ENCODE assay signal across 11 mouse cellular contexts in genomic region chr15:27486279-27486618, GRCm38 (mm10). TPM values are rescaled to one million over a fixed set of nuclear protein-coding genes. Genes with fewer than 3 reads are reported as not detected.
DNase-seq lines count a peak whose midpoint lies in the region; ATAC-seq and TF ChIP-seq lines count a peak whose summit lies in the region.
"Had no signal": no experiment of that assay in that cellular context is flagged by ENCODE, and none has a peak within 500 bp of the region (broad histone marks: within the 10 kb centered on the region; RNA-seq: fewer than 3 reads in every experiment).

No protein-coding gene starts in this region.

- H3K36me3 ChIP-seq in heart, postnatal 0 days (replicated peaks; ENCODE audit: control insufficient read depth, insufficient read depth, low read length), result no peaks in the 10 kb centered on the region
- H3K36me3 ChIP-seq in hindbrain, embryonic 12.5 days, result no peaks in the 10 kb centered on the region
- H3K36me3 ChIP-seq in liver, embryonic 15.5 days (replicated peaks), result no peaks in the 10 kb centered on the region
- H3K36me3 ChIP-seq: lung, embryonic 15.5 days; midbrain, embryonic 13.5 days had no signal

- H3K27me3 ChIP-seq in cerebellum, adult 2 months (ENCODE audit: control insufficient read depth, insufficient read depth, low read length), result no peaks in the 10 kb centered on the region
- no peaks in the 10 kb centered on the region for H3K27me3 ChIP-seq in heart, postnatal 0 days (ENCODE audit: control insufficient read depth, insufficient read depth, low read length)
- no peaks in the 10 kb centered on the region for H3K27me3 ChIP-seq in hindbrain, embryonic 12.5 days
- peaks cover 21% of the 10 kb centered on the region for H3K27me3 ChIP-seq in liver, embryonic 15.5 days
- H3K27me3 ChIP-seq: lung, embryonic 15.5 days had no signal

- no peak for TF ChIP-seq POLR2A in cerebellum, adult 2 months (IDR thresholded peaks at IDR 0.05; ENCODE audit: borderline replicate concordance, insufficient read depth, low read length)

- peaks cover 72% of the 10 kb centered on the region for H3K4me1 ChIP-seq in cerebellum, adult 2 months (ENCODE audit: control insufficient read depth, insufficient read depth, low read length)
- peaks cover 38% of the 10 kb centered on the region for H3K4me1 ChIP-seq in heart, postnatal 0 days (ENCODE audit: control insufficient read depth, insufficient read depth)
- peaks cover 49% of the 10 kb centered on the region for H3K4me1 ChIP-seq in hindbrain, embryonic 12.5 days
- peaks cover 63% of the 10 kb centered on the region for H3K4me1 ChIP-seq in liver, embryonic 15.5 days (replicated peaks)

- H3K27ac ChIP-seq in cerebellum, adult 2 months (ENCODE audit: insufficient read depth, low read length), result peak overlapping the region; percentile 17; the same call in 1 of the 2 replicates
- peak overlapping the region; percentile 44 for H3K27ac ChIP-seq in heart, postnatal 0 days (ENCODE audit: low read depth)
- H3K27ac ChIP-seq in hindbrain, embryonic 12.5 days, result peak overlapping the region; percentile 57; the same call in 1 of the 2 replicates
- H3K27ac ChIP-seq in liver, embryonic 15.5 days (replicated peaks), result no peak overlapping the region
- H3K27ac ChIP-seq: lung, embryonic 15.5 days; midbrain, embryonic 13.5 days had no signal

- no peak overlapping the region for H3K4me2 ChIP-seq in heart, postnatal 0 days (ENCODE audit: low read depth, low read length)
- no peak overlapping the region; the same call in 1 of the 2 replicates for H3K4me2 ChIP-seq in hindbrain, embryonic 12.5 days (replicated peaks)
- peak overlapping the region; percentile 60 for H3K4me2 ChIP-seq in liver, embryonic 15.5 days
- H3K4me2 ChIP-seq: lung, embryonic 15.5 days; midbrain, embryonic 13.5 days had no signal

- WGBS in cerebellum, adult 2 months, result 67% methylated on average over 5 of the region's 5 CpGs
- 78% methylated on average over 5 of the region's 5 CpGs for WGBS in heart, postnatal 0 days
- 67% methylated on average over 5 of the region's 5 CpGs for WGBS in hindbrain, embryonic 12.5 days
- WGBS in liver, embryonic 15.5 days (ENCODE audit: insufficient replicate concordance), result 79% methylated on average over 5 of the region's 5 CpGs

- intact Hi-C loops in heart, postnatal 36 days (cut with DNase I), result no loop called here
- intact Hi-C loops in left cerebral cortex, postnatal 4 days (cut with DNase I), result loop anchor here (10.0 kb wide), 1 partner anchor 89 kb away; no protein-coding TSS in a partner anchor

- no peak for TF ChIP-seq CTCF in cerebellum, adult 2 months (IDR thresholded peaks at IDR 0.05; ENCODE audit: borderline replicate concordance, insufficient read depth, low read depth, low read length)
- TF ChIP-seq CTCF in heart, postnatal 0 days (IDR thresholded peaks at IDR 0.05; ENCODE audit: low read depth), result no peak

- TF ChIP-seq EP300 in heart, postnatal 0 days (IDR thresholded peaks at IDR 0.05; ENCODE audit: low read depth), result no peak

- H3K9me3 ChIP-seq in heart, postnatal 0 days (replicated peaks; ENCODE audit: control insufficient read depth, low read length), result no peaks in the 10 kb centered on the region
- H3K9me3 ChIP-seq in hindbrain, embryonic 12.5 days (replicated peaks), result no peaks in the 10 kb centered on the region
- H3K9me3 ChIP-seq in liver, embryonic 15.5 days (replicated peaks), result no peaks in the 10 kb centered on the region
- H3K9me3 ChIP-seq: lung, embryonic 15.5 days; midbrain, embryonic 13.5 days had no signal

- no peak for DNase-seq in cerebellum, adult 2 months
- no peak for DNase-seq in cerebellum, adult 9-11 months
- DNase-seq in heart, postnatal 0 days (ENCODE audit: low spot score), result no peak
- no peak for DNase-seq in heart, postnatal 36 days
- DNase-seq in adrenal gland, adult 18-20 months (ENCODE audit: low spot score in 2 of 2), result no peak
- no peak for DNase-seq in left cerebral cortex, postnatal 4 days
- DNase-seq: embryo, embryonic 11 days had no signal

- H3K4me3 ChIP-seq in cerebellum, adult 2 months (replicated peaks; ENCODE audit: insufficient read depth, low read depth, low read length), result no peak overlapping the region
- no peak overlapping the region for H3K4me3 ChIP-seq in heart, postnatal 0 days (ENCODE audit: low read depth, low read length)
- no peak overlapping the region for H3K4me3 ChIP-seq in hindbrain, embryonic 12.5 days
- no peak overlapping the region for H3K4me3 ChIP-seq in liver, embryonic 15.5 days (replicated peaks)
- H3K4me3 ChIP-seq: lung, embryonic 15.5 days; midbrain, embryonic 13.5 days had no signal

- no peak overlapping the region for H3K9ac ChIP-seq in heart, postnatal 0 days (replicated peaks; ENCODE audit: low read depth, low read length)
- H3K9ac ChIP-seq in hindbrain, embryonic 12.5 days, result no peak overlapping the region
- H3K9ac ChIP-seq in liver, embryonic 15.5 days, result no peak overlapping the region
- H3K9ac ChIP-seq: lung, embryonic 15.5 days; midbrain, embryonic 13.5 days had no signal

- ATAC-seq in heart, postnatal 0 days (ENCODE audit: insufficient read depth, low read depth), result no peak
- no peak for ATAC-seq in hindbrain, embryonic 12.5 days (ENCODE audit: low FRiP score)
- no peak for ATAC-seq in liver, embryonic 15.5 days (ENCODE audit: insufficient read depth)
- ATAC-seq: midbrain, embryonic 13.5 days had no signal

RNA-seq across cellular contexts. Expression of gene Ank, which starts 19.8 kb away (rescaled TPM):
- polyA plus RNA-seq in cerebellum, adult 2 months (2012; rRNA removed), result 212 and 222 TPM in 2 replicates
- 30.6 and 33.7 TPM in 2 replicates for total RNA-seq in heart, postnatal 0 days (2014; rRNA removed; ENCODE audit: low replicate concordance)
- 18.8 and 21.2 TPM in 2 replicates for polyA plus RNA-seq in heart, postnatal 0 days (2015; fragmentation: Nextera tagmentation; extraction: Ambion mirVana)
- 100 to 1,000 TPM; 188 to 201 TPM for total RNA-seq in heart, postnatal 36 days (2021)
- polyA plus RNA-seq in hindbrain, embryonic 12.5 days (2016; fragmentation: Nextera tagmentation; extraction: Ambion mirVana), result 15.2 and 15.7 TPM in 2 replicates
- polyA plus RNA-seq in liver, embryonic 15.5 days (2015; fragmentation: Nextera tagmentation; extraction: Ambion mirVana), result 10.5 and 10.8 TPM in 2 replicates
- total RNA-seq in adrenal gland, adult 18-20 months (2021), result 10 to 100 TPM; 52.6 to 87.9 TPM
- 100 to 1,000 TPM; 109 TPM for total RNA-seq in left cerebral cortex, postnatal 4 days (2021)
